Mouse (Mus musculus): Measurements from ENCODE around the gene Phf11a. TPM values are rescaled to one million over a fixed set of nuclear protein-coding genes. Genes with fewer than 3 reads are reported as not detected.

Phf11a gene
- polyA plus RNA-seq, 1 experiment from 2014 or later, result not detected

GRCm38 (mm10) chr14:59232003-59232402 lies 65.3 kb downstream of the Phf11a start:
- H3K4me2 ChIP-seq (replicated peaks), result no peak overlapping the region
- no peak for ATAC-seq (ENCODE audit: low FRiP score, low read depth)
- 75% methylated on average over 5 of the region's 5 CpGs for WGBS
- peaks cover 96% of the 10 kb centered on the region for H3K36me3 ChIP-seq
- no peaks in the 10 kb centered on the region for H3K9me3 ChIP-seq
- no peaks in the 10 kb centered on the region for H3K27me3 ChIP-seq
- H3K4me3 ChIP-seq, result no peak overlapping the region
- H3K9ac ChIP-seq (replicated peaks), result no peak overlapping the region
- H3K27ac ChIP-seq (replicated peaks), result no peak overlapping the region
- no peaks in the 10 kb centered on the region for H3K4me1 ChIP-seq

- H3K27ac ChIP-seq (replicated peaks), result no peak overlapping the region
- H3K4me2 ChIP-seq (replicated peaks), result no peak overlapping the region
- WGBS, result 94% methylated on average over 21 of the region's 21 CpGs
- H3K27me3 ChIP-seq, result no peaks in the 10 kb centered on the region
- no peaks in the 10 kb centered on the region for H3K4me1 ChIP-seq
- H3K9ac ChIP-seq (replicated peaks), result no peak overlapping the region
- no peak for ATAC-seq (ENCODE audit: low FRiP score, low read depth)
- H3K36me3 ChIP-seq, result peaks cover 97% of the 10 kb centered on the region
- no peak overlapping the region for H3K4me3 ChIP-seq
- no peaks in the 10 kb centered on the region for H3K9me3 ChIP-seq
Observed at GRCm38 (mm10) chr14:59230331-59230966, 66.9 kb downstream of the Phf11a start.

GRCm38 (mm10) chr14:59229822-59230221 lies 67.5 kb downstream of the Phf11a start:
- H3K27me3 ChIP-seq, result no peaks in the 10 kb centered on the region
- no peaks in the 10 kb centered on the region for H3K4me1 ChIP-seq
- no peak overlapping the region for H3K4me2 ChIP-seq (replicated peaks)
- no peak overlapping the region for H3K9ac ChIP-seq (replicated peaks)
- ATAC-seq (ENCODE audit: low FRiP score, low read depth), result no peak
- H3K4me3 ChIP-seq, result no peak overlapping the region
- 97% methylated on average over 3 of the region's 3 CpGs for WGBS
- H3K9me3 ChIP-seq, result no peaks in the 10 kb centered on the region
- H3K27ac ChIP-seq (replicated peaks), result no peak overlapping the region
- H3K36me3 ChIP-seq, result peaks cover 96% of the 10 kb centered on the region

Other genes starting within 250 kb of the Phf11a start
- gene 1700129C05Rik, start 154.6 kb downstream of the Phf11a start, polyA plus RNA-seq (2016; fragmentation: Nextera tagmentation; extraction: Ambion mirVana), result not detected in 2 replicates
- not detected in 2 replicates for gene Gm5142, start 118.8 kb downstream of the Phf11a start, polyA plus RNA-seq (2016; fragmentation: Nextera tagmentation; extraction: Ambion mirVana)
- gene Rcbtb1, start 96.3 kb downstream of the Phf11a start, polyA plus RNA-seq (2016; fragmentation: Nextera tagmentation; extraction: Ambion mirVana), result 121 and 122 TPM in 2 replicates
- gene Gm6904, start 37.3 kb downstream of the Phf11a start, polyA plus RNA-seq (2016; fragmentation: Nextera tagmentation; extraction: Ambion mirVana), result not detected in 2 replicates
- 0.22 and 0.39 TPM in 2 replicates for gene Phf11b, start 43.8 kb upstream of the Phf11a start, polyA plus RNA-seq (2016; fragmentation: Nextera tagmentation; extraction: Ambion mirVana)
- 0.19 and 0.29 TPM in 2 replicates for gene Phf11d, start 67.9 kb upstream of the Phf11a start, polyA plus RNA-seq (2016; fragmentation: Nextera tagmentation; extraction: Ambion mirVana)
- 0.46 and 0.65 TPM in 2 replicates for gene Phf11c, start 97.9 kb upstream of the Phf11a start, polyA plus RNA-seq (2016; fragmentation: Nextera tagmentation; extraction: Ambion mirVana)
- gene Setdb2, start 143.4 kb upstream of the Phf11a start, polyA plus RNA-seq (2016; fragmentation: Nextera tagmentation; extraction: Ambion mirVana), result 9.5 and 11.7 TPM in 2 replicates
- gene Cab39l, start 143.4 kb upstream of the Phf11a start, polyA plus RNA-seq (2016; fragmentation: Nextera tagmentation; extraction: Ambion mirVana), result 33.2 and 34.0 TPM in 2 replicates

Data from midbrain, embryonic 12.5 days (tissue).